Mouse (Mus musculus) heart, embryonic 15.5 days (tissue): Measurements from ENCODE around the gene 1700029I15Rik. TPM values are rescaled to one million over a fixed set of nuclear protein-coding genes. Genes with fewer than 3 reads are reported as not detected.
"Not testable (repeated sequence)": the region's sequence is repeated elsewhere in the genome, so short reads cannot be mapped to it uniquely, and the experiment has no call there.

Experiments used
- ATAC-seq: fragments of 200-750 bp; cut with Nextera tagmentation; replicated peaks from 2 replicates; pipeline ENCODE4 v1.8.0; 2017; ENCODE audit warnings: low read depth, moderate TSS enrichment; ENCODE audit not compliant: insufficient number of reproducible peaks, insufficient read depth, low FRiP score
- H3K27ac ChIP-seq: fragments of 300-500 bp; sonication (generic); 2 replicates; pipeline ENCODE4 v1.5.1; 2015; ENCODE audit warnings: mild to moderate bottlenecking, inconsistent platforms
- H3K27me3 ChIP-seq: fragments of 300-500 bp; sonication (generic); 2 replicates; pipeline ENCODE4 v1.6.1; 2015; ENCODE audit warnings: inconsistent platforms
- H3K36me3 ChIP-seq: fragments of 300-500 bp; sonication (generic); 2 replicates; pipeline ENCODE4 v1.6.1; 2015; ENCODE audit warnings: mild to moderate bottlenecking, inconsistent platforms
- H3K4me1 ChIP-seq: fragments of 300-500 bp; sonication (generic); replicated peaks from 2 replicates; pipeline ENCODE4 v1.6.1; 2015; ENCODE audit warnings: inconsistent platforms
- H3K4me2 ChIP-seq: fragments of 300-500 bp; sonication (generic); 2 replicates; pipeline ENCODE4 v1.6.1; 2015; ENCODE audit warnings: inconsistent platforms, mild to moderate bottlenecking, moderate library complexity
- H3K4me3 ChIP-seq: fragments of 300-500 bp; sonication (generic); 2 replicates; pipeline ENCODE4 v1.5.1; 2015; ENCODE audit warnings: mild to moderate bottlenecking, inconsistent platforms
- H3K9ac ChIP-seq: fragments of 300-500 bp; sonication (generic); 2 replicates; pipeline ENCODE4 v1.6.1; 2015; ENCODE audit warnings: mild to moderate bottlenecking, inconsistent platforms
- H3K9me3 ChIP-seq: fragments of 300-500 bp; sonication (generic); replicated peaks from 2 replicates; pipeline ENCODE4 v1.6.1; 2016; ENCODE audit warnings: inconsistent platforms
- WGBS: fragments of 180-500 bp; shearing (Covaris S2); methylation state at CpG from one replicate; pipeline ENCODE4 v1.1.7; 2015; ENCODE audit warnings: mixed read lengths; 5-methylcytosine and 5-hydroxymethylcytosine counted together
- polyA plus RNA-seq: library from polyadenylated mRNA; unstranded; fragments of >200 nt; fragmentation: Nextera tagmentation; extraction: Ambion mirVana; gene quantifications from 2 replicates; pipeline ENCODE4 v1.2.1, GENCODE M21; 2015

1700029I15Rik gene
- polyA plus RNA-seq, 1 experiment from 2014 or later, result 1.2 TPM

- no peak overlapping the region for H3K9ac ChIP-seq
- ATAC-seq, result no peak
- H3K9me3 ChIP-seq, result no peaks in the 10 kb centered on the region
- H3K4me2 ChIP-seq, result no peak overlapping the region
- WGBS, result 67% methylated on average over 1 of the region's 1 CpGs
- H3K27ac ChIP-seq, result no peak overlapping the region
- H3K36me3 ChIP-seq, result no peaks in the 10 kb centered on the region
- peaks cover 60% of the 10 kb centered on the region for H3K27me3 ChIP-seq
- H3K4me1 ChIP-seq, result peaks cover 11% of the 10 kb centered on the region
- H3K4me3 ChIP-seq, result no peak overlapping the region
These were observed 15.1 kb downstream of the 1700029I15Rik start for GRCm38 (mm10) chr2:92397436-92397835.

- H3K4me1 ChIP-seq, ATAC-seq, H3K9ac ChIP-seq, H3K4me2 ChIP-seq, H3K9me3 ChIP-seq, H3K4me3 ChIP-seq, H3K27ac ChIP-seq: not testable (repeated sequence)
- peaks cover 36% of the 10 kb centered on the region for H3K27me3 ChIP-seq
- 63% methylated on average over 3 of the region's 4 CpGs for WGBS
- H3K36me3 ChIP-seq, result peaks cover 11% of the 10 kb centered on the region; the same call in 1 of the 2 replicates
These were observed 17.5 kb downstream of the 1700029I15Rik start for GRCm38 (mm10) chr2:92399877-92400276.

GRCm38 (mm10) chr2:92400682-92401081, 18.3 kb downstream of the 1700029I15Rik start:
- peaks cover 19% of the 10 kb centered on the region; the same call in 1 of the 2 replicates for H3K36me3 ChIP-seq
- H3K4me2 ChIP-seq, result peak overlapping the region; percentile 95
- H3K9me3 ChIP-seq, result no peaks in the 10 kb centered on the region
- peak overlapping the region; percentile 52 for H3K9ac ChIP-seq
- 0 out of 2 replicates have a peak, but pooled peaks have one; percentile 2 for ATAC-seq
- peaks cover 9% of the 10 kb centered on the region for H3K4me1 ChIP-seq
- H3K27me3 ChIP-seq, result peaks cover 33% of the 10 kb centered on the region
- WGBS, result under 1% methylated on average over 22 of the region's 22 CpGs
- H3K4me3 ChIP-seq, result peak overlapping the region; percentile 62
- no peak overlapping the region for H3K27ac ChIP-seq

- Histone ChIP-seq H3K27me3 (peaks cover 28% of the 10 kb centered on the region), H3K4me2 (peak within 1 kb of the TSS; percentile 95), H3K9ac (peak within 1 kb of the TSS; percentile 52), H3K36me3 (peaks cover 24% of the 10 kb centered on the region; the same call in 1 of the 2 replicates), H3K4me3 (peak within 1 kb of the TSS; percentile 62), H3K27ac (no peak within 1 kb of the TSS), H3K9me3 (no peaks in the 10 kb centered on the region), H3K4me1 (peaks cover 9% of the 10 kb centered on the region)
- ATAC-seq, result peak; percentile 65
- 1% methylated on average over 47 of the region's 59 CpGs for WGBS
These were observed 18.8 kb downstream of the 1700029I15Rik start, which contains the start of gene Mapk8ip1 for GRCm38 (mm10) chr2:92401091-92401561. TSS of gene Mapk8ip1 (minus strand) at chr2:92401263.

- 71% methylated on average over 4 of the region's 4 CpGs for WGBS
These were observed 20.4 kb downstream of the 1700029I15Rik start for GRCm38 (mm10) chr2:92402591-92403326.

GRCm38 (mm10) chr2:92403776-92404319, 21.5 kb downstream of the 1700029I15Rik start:
- Histone ChIP-seq H3K27me3 (peaks cover 20% of the 10 kb centered on the region), H3K4me1 (peaks cover 9% of the 10 kb centered on the region), H3K9ac (no peak overlapping the region), H3K27ac (no peak overlapping the region), H3K4me3 (no peak overlapping the region), H3K9me3 (no peaks in the 10 kb centered on the region), H3K4me2 (no peak overlapping the region), H3K36me3 (peaks cover 48% of the 10 kb centered on the region)
- ATAC-seq, result no peak
- 92% methylated on average over 5 of the region's 5 CpGs for WGBS

More at GRCm38 (mm10) chr2:92402591-92403326, 20.4 kb downstream of the 1700029I15Rik start:
- H3K4me3 ChIP-seq, result no peak overlapping the region
- H3K4me1 ChIP-seq, result peaks cover 9% of the 10 kb centered on the region
- H3K36me3 ChIP-seq, result peaks cover 38% of the 10 kb centered on the region; the same call in 1 of the 2 replicates
- no peak overlapping the region for H3K9ac ChIP-seq
- no peak for ATAC-seq
- H3K27ac ChIP-seq, result no peak overlapping the region
- no peaks in the 10 kb centered on the region for H3K9me3 ChIP-seq
- no peak overlapping the region for H3K4me2 ChIP-seq
- H3K27me3 ChIP-seq, result peaks cover 20% of the 10 kb centered on the region

- Histone ChIP-seq H3K27ac (no peak overlapping the region), H3K4me1 (peaks cover 9% of the 10 kb centered on the region), H3K9ac (no peak overlapping the region), H3K4me3 (no peak overlapping the region), H3K9me3 (no peaks in the 10 kb centered on the region), H3K36me3 (peaks cover 57% of the 10 kb centered on the region), H3K27me3 (peaks cover 18% of the 10 kb centered on the region), H3K4me2 (no peak overlapping the region)
- ATAC-seq, result no peak
- 79% methylated on average over 6 of the region's 6 CpGs for WGBS
These were observed 22.4 kb downstream of the 1700029I15Rik start for GRCm38 (mm10) chr2:92404737-92405136.

- Histone ChIP-seq H3K4me3 (no peak overlapping the region), H3K27me3 (peaks cover 12% of the 10 kb centered on the region), H3K9me3 (no peaks in the 10 kb centered on the region), H3K4me2 (no peak overlapping the region), H3K36me3 (peaks cover 62% of the 10 kb centered on the region), H3K27ac (no peak overlapping the region), H3K9ac (no peak overlapping the region), H3K4me1 (peaks cover 6% of the 10 kb centered on the region)
- WGBS, result 95% methylated on average over 7 of the region's 7 CpGs
- ATAC-seq, result no peak
These were observed 23.3 kb downstream of the 1700029I15Rik start for GRCm38 (mm10) chr2:92405687-92406086.

- Histone ChIP-seq H3K36me3 (peaks cover 90% of the 10 kb centered on the region), H3K4me1 (no peaks in the 10 kb centered on the region), H3K9ac (no peak overlapping the region), H3K4me3 (no peak overlapping the region), H3K27ac (no peak overlapping the region), H3K27me3 (no peaks in the 10 kb centered on the region), H3K4me2 (no peak overlapping the region), H3K9me3 (no peaks in the 10 kb centered on the region)
- 89% methylated on average over 18 of the region's 18 CpGs for WGBS
- no peak for ATAC-seq
These were observed 26.1 kb downstream of the 1700029I15Rik start for GRCm38 (mm10) chr2:92408309-92409045.

- Histone ChIP-seq H3K4me3 (no peak overlapping the region), H3K4me1 (no peaks in the 10 kb centered on the region), H3K9me3 (no peaks in the 10 kb centered on the region), H3K27me3 (no peaks in the 10 kb centered on the region), H3K9ac (no peak overlapping the region), H3K4me2 (no peak overlapping the region), H3K36me3 (peaks cover 89% of the 10 kb centered on the region), H3K27ac (no peak overlapping the region)
- WGBS, result 82% methylated on average over 10 of the region's 10 CpGs
- no peak for ATAC-seq
These were observed 29.4 kb downstream of the 1700029I15Rik start for GRCm38 (mm10) chr2:92411705-92412104.

GRCm38 (mm10) chr2:92421723-92422387, 39.5 kb downstream of the 1700029I15Rik start:
- WGBS, result 91% methylated on average over 7 of the region's 7 CpGs
- ATAC-seq, result no peak
- peaks cover 48% of the 10 kb centered on the region for H3K36me3 ChIP-seq
- H3K4me3 ChIP-seq, result no peak overlapping the region
- no peak overlapping the region for H3K27ac ChIP-seq
- no peak overlapping the region for H3K9ac ChIP-seq
- no peak overlapping the region for H3K4me2 ChIP-seq
- peaks cover 41% of the 10 kb centered on the region for H3K4me1 ChIP-seq
- H3K27me3 ChIP-seq, result no peaks in the 10 kb centered on the region
- H3K9me3 ChIP-seq, result no peaks in the 10 kb centered on the region
